Mouse (Mus musculus): Measurements from ENCODE around the gene Cldn10.

DNA sequence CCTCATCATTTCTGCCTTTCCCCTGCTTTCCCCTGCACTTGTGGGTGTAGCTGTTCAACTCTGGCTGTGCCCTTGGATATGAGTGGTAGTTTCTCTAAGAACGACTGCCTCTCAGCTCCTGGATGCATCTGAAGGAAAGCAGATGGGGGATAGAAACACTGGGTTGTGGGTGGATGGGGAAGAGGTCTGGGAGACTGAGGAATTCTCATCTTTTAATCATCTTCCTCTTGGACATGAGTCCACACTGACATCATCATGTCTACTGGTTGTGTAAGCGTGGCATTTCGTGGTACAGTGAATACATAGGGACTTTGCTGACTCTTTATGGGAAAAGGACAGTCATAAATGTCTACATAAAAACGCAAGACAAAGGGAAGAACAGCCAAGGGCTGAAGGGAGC lies 31.7 kb upstream of the Cldn10 start:
- TF ChIP-seq CTCF (IDR thresholded peaks at IDR 0.05; ENCODE audit: control insufficient read depth, insufficient read depth, insufficient replicate concordance, low read depth, low read length) (no peak), POLR2A (IDR thresholded peaks at IDR 0.05; ENCODE audit: control insufficient read depth, low read depth, low read length) (no peak)
